Mouse (Mus musculus) ZHBTc4 (cell line): Measurements from ENCODE around the gene Zmym1.
A peak's percentile ranks its signal among the peaks of the same experiment; 100 is the strongest.
"Not testable (repeated sequence)": the region's sequence is repeated elsewhere in the genome, so short reads cannot be mapped to it uniquely, and the experiment has no call there.

ENCODE experiments used
- DNase-seq: peaks from one replicate; pipeline ENCODE4 v3.0.0-alpha.2; 2011; ENCODE audit warnings: low read depth, low spot score

The Zmym1 gene

DNA sequence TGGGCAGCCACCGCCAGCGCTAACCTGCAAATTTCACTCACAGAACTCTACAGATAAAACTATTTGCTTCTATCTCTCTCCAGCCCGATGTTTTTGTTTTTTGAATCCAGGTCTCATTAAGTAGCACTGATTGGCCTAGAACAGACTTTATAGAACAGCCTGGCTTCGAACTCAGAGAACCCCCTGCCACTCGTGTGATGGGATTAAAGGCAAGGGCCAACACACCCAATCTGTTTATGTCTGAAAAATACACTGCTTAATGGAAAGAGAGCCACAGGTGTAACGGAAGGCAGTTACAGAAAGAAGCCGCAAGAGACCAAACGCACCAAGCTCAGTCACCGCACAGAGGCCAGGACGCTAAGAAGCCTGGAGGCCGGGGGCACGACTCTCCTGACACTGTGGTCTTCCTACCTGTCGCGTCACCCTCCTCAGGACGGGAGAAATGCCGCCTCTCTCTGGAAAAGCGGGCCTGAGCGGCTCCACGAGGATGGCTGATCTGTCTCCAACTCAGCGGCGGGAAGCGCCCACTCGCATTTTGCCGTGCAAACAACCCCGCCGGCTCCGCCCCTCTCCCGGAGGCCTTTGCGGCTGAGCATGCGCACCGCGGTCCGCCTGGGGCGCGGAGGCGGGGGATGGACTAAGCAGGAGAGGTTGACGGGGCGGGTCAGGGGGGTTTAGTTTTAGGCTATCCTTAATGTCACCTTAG is at the start of gene Zmym1:
Zmym1 (minus strand) TSS at position 568 of the 706 bp plus-strand sequence.
- peak; percentile 95 for DNase-seq

DNA sequence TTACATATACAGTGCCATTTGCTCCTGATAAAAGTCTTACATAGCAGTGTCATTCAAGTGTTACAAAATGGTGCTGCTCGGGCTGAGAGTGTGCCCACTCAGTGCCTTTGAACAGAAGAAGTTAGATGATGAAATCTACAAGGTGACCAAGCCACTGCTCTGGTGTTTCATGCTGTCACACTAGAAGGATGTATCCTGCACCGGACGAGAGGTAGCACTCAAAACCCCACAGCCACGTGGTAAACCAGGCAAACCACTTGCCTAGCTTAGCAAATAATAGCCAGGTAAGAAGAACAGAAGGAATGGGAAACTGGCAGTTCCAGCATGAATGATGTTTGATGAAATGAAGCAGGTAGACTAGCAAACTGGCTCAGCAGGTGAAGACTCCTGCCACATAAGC is 49.6 kb upstream of the Zmym1 start:
- no peak for DNase-seq

DNA sequence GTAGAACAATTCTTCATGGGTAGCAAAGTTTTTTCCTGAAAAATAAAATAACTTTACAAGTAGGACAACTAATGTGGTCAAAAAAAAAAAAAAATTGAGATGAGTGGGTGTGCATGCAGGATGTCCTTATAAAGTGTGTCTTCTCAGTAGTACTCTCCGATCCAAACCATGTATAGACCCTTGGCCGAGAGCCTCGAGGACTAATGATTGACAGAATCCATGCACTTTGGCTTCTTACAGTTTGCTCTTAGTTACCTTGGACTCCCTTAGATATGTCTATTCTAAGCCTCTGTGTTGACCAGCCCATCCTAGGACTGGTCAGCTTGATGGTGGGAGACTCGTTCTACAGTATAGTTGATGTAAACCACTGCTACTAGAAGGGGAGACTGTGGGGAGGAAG is 46.6 kb upstream of the Zmym1 start:
- no peak for DNase-seq

DNA sequence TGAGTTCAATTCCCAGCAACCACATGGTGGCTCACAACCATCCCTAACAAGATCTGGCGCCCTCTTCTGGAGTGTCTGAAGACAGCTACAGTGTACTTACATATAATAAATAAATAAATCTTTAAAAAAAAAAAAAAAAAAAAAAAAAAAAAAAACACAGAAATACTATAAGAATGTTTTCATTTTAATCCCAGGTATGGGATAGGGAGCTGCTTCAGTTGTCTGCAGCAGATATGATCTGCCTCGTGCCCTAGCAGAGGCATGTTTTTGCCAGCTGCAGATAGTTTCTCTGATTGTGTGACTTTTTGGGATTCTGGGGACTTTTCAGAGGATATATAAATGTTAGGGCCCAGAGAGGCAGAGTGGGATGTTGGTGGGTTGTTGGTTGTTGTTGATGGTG is 38.6 kb upstream of the Zmym1 start:
- not testable (repeated sequence) for DNase-seq

DNA sequence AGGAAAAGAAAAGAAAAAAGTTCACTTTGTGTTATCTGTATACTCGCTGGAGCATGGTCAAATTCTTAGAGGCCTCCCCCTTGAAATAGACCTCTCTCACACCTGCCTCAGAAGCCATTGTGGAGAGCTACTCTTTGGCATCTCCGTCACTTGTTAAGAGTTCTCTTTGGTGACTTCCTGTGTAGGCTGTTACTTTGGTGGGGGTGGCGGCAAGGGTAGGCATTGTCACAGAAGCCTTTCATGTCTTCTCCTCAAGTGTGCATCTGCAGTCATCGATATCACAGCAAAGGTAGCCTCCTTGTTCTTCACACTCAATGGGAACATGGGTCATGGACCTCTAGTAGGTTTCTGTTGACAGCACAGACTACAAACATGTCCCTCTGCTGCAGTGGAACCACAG is 34.1 kb upstream of the Zmym1 start:
- no peak for DNase-seq

DNA sequence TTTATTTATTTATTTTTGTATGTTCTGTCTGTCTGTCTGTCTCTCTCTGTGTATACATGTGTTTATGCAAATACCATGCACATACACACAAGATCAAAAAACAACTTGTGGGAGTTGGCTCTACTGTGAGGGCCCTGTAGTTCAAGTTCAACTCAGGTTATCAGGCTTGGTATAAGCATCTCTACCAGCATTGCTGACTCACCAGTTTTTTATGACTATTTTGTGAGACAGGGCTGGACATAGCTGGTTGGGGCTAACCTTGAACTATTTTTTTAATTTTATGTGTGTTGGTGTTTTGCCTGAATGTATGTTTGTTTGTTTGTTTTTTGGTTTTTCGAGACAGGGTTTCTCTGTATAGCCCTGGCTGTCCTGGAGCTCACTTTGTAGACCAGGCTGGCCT is 30.2 kb upstream of the Zmym1 start:
- no peak for DNase-seq

DNA sequence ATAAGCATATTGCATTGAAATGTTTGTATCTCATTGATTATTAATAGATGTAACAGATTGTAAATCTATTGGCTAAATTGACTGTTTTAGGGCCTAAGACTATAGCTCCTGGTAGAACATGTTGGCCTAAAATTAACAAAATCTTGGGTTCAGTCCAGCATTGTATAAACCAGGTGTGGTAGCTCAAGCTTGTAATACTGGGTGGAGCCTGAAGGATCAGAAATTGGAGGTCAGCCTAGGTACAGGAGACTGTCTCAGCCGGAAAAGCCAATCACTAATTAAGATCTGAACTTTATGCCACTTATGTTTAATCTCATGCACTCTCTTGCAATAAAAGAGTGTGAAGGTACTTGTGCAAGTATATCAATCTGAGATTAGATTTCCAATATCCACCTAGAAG is 24.8 kb upstream of the Zmym1 start:
- no peak for DNase-seq

DNA sequence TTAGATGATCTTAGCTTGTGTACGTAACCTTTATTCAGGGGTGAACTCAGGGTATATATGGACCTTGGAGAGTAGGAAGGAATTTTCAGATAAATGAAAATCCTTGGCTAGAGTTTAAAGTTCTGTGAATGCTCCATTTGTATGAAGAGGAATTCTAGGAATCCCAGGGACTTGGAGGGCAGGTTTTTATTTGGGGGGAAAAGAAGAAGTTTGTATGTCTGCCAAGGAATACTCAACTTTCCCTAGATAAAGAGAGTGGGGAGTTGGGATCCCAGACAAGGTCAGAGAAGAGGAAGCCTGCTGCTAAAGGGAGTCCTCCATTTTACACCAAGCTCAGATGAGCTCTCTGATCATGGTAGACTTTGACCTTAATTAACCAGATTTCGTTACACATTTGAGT is 22.2 kb upstream of the Zmym1 start:
- DNase-seq, result no peak

DNA sequence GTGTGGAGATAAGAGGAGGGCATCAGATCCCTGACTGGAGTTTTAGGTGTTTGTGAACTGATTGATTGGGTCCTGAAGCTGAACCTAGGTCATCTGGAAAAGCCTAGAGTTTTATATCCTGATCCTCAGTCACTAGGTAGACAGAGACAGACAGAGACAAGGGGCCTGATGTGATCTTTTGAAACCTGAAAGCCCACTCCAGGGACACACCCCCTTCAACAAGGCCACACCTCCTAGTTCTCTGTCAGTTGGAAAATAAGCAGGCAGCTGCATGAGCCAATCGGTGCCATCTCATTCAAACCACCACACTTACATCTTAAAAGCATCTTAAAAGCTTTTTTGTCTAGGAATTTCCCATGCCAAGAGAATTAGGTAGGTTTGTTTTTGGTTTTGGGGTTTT is 19.9 kb upstream of the Zmym1 start:
- peak; percentile 50 for DNase-seq

DNA sequence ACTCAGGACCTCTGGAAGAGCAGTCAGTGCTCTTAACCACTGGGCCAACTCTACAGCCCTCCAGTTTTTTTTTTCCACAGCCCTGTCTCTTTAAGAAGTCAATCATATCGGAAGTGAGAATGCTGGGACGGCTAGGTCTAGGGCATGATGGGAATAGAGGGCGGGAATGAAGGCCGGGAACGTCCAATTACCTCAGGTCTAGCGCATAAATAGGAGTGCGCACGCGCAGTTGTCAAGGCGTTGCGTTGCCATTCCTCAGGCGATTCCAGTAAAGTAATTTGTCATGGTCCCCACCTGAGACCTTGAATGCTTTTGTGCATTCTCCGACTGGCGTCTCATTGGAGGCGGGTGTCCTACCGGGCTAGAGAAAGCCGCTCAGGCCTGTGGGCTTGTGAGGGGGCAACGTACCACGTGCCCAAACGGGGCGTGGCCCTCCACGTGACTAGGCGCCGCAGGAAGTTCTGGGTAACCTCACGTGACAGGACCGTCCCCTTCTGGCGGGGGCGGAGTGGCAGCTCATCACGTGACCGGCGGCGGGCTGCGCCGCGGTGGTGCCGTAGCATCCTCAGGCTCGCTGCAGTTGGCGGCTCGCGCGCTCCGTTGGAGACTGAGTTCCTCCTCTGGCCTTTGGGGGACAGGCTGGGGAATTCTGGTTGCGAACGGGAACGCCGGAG is 16.1 kb upstream of the Zmym1 start, which contains the start of gene Zmym6:
Zmym6 (plus strand) TSS at position 509 of the 674 bp plus-strand sequence.
- DNase-seq, result peak; percentile 99

DNA sequence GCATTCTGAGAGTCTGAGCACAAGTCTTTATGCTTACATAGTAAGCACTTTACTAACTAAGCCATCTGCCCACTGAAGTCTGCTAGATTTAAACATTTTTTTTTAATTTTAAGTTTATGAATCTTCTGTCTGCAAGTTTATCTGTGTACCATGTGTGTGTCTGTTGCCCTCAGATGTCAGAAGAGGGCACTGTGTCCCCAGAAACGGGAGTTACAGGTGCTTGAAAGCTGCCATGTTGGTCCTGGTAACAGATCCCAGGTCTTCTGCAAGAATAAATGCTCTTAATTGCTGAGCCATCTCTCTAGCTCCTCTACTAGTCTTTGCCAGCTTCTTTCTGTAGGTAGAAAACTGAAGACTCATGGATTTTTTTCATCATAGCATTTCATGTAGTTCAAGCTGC is 14.0 kb upstream of the Zmym1 start:
- peak; percentile 62 for DNase-seq

DNA sequence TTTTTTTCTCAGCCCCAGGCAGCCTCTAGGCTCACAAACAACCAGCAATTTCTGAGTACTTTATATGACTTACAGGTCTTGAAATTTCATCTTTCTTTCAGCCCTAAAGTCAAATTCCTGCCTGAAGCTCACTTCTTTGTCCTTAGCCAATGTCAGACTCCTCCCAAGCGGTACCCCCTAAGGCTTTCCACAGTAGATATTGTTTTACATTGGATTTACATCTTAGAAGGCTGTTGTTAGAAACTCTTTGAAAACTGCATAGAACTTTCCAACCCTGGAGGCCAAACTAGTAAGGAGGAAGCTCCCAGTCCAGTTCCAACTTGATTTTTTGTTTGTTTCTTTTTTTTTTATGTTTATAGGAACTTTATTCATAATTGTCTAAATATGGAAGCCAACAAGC is 3.1 kb upstream of the Zmym1 start:
- DNase-seq, result peak; percentile 69

DNA sequence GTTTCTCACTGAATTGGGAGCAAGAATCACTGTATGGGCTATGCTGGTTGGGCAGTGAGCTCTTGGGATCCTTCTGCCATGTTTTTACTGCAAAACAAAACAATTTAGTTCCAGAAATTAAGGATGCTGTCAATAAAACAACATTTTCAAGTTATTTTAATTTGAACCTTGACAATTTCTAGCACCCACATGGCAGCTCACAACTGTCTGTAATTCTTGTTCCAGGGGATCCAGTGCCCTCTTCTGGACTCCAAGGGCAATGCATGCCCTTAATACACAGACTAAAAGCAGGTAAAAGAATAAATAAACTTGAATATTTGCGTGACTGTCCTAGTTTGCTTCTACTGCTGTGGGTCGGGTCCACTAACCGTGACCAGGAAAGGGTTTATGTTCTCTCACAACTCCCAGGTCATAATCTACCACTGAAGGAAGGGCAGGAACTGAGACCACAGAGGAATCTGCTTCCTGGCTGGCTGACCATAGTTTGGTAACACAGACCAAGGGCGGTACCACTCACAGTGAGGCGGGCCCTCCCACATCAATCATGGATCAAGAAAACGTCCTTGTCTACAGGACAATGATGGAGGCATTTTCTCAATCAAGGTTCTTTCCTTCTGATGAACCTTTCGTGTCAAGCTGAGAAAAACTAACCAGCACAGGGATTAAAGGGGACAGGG is 6.3 kb downstream of the Zmym1 start:
- peak; percentile 64 for DNase-seq

DNA sequence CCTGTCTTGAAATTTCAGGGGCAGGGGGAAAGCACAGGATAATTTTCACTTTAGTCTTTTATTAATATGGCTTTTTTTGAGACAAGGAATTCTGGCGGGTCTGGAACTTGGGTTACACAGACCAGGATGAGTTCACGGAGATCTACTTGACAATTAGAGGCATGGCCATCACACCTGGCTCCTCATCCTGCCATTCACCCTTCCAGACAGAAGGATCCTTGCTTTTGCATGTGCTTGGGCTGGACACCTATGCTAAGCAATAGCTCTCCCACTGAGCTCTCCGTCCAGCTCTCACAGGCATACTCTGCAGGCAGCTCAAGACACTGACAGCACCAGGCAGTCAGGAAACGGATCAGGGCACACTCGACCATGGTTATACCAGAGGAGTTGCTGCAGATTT is 7.9 kb downstream of the Zmym1 start:
- no peak for DNase-seq

DNA sequence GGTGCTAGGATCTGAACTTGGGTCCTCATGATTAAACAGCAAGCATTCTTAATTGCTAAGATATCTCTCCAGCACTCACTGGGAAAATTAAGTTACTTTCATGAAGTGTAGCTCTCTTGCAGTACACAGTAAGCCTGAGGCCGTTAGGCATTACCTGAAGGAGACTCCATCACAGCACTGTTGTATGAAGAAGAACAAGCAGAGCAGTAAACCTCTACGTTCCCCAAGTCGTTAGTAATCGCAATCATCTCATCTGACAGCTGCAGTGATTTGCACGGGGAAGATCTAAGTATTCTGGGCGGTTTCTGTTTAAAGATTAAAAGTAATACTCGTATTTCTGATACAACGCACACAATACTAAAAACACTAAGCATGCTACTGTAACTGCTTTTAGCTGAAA is 9.8 kb downstream of the Zmym1 start:
- DNase-seq, result no peak

DNA sequence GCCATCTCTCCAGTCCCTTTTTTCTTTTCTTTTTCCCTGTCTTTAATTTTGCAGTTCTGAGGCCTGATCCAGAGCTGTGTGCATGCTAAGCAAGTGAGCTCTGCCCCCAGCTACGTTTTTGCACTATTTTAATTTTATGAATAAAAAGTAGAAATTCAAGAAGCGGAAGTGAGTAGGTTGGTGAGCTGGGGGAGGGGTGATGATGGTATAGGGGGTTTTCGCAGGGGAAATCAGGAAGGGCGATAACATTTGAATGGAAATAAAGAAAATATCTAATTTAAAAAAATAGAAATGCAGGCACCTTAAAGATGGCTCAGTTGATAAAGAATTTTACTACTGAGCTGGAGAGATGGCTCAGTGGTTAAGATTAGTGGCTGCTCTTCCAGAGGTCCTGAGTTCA is 17.4 kb downstream of the Zmym1 start:
- DNase-seq, result no peak

DNA sequence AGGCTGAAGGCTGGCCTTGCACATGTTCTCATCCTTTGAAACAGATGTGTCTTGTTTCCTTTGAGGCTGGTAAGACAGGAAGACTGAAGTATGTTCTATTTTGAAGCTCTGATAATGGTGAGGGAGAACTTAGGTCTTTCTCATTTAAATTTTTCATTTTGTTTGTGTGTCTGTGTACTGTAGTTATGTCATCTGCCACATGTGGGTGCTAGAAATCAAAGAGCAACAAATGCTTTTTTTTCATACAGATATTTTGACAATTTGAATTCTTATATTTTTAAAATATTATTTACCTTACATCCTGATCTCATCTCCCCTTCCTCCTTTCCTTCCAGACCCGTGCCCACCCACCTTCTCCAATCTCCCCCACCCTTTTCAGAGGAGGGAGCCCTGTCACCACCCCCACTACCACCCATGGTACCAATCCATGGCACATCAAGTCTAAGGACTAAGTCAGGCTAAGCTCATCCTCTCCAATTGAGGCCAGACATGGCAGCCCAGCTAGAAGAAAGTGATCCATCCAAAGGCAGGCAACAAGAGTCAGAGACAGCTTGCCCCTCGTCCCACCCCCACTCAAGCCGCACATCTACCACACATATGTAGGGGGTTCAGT is 21.0 kb downstream of the Zmym1 start:
- no peak for DNase-seq

DNA sequence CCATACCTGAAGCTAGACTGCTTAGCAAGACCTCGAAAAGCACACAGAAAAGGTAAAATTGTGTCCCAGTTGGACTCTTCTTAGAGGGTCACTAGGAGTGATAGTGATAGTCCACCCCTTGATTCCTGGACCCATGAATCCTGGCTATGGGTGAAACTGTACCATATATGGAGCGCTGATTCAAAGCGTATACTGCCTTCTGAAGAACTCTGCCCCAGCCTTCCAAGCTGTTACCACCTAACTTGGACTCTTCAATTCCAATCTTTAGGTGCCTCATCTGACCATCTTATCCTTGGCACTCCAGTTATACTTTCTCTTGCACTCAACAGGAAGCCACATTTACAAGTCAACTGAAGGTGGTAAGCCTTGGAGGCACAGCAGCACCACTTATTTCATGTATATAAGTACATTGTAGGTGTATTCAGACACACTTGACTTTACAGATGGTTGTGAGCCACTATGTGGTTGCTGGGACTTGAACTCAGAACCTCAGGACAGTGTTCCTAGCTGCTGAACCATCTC is 22.1 kb downstream of the Zmym1 start:
- no peak for DNase-seq

DNA sequence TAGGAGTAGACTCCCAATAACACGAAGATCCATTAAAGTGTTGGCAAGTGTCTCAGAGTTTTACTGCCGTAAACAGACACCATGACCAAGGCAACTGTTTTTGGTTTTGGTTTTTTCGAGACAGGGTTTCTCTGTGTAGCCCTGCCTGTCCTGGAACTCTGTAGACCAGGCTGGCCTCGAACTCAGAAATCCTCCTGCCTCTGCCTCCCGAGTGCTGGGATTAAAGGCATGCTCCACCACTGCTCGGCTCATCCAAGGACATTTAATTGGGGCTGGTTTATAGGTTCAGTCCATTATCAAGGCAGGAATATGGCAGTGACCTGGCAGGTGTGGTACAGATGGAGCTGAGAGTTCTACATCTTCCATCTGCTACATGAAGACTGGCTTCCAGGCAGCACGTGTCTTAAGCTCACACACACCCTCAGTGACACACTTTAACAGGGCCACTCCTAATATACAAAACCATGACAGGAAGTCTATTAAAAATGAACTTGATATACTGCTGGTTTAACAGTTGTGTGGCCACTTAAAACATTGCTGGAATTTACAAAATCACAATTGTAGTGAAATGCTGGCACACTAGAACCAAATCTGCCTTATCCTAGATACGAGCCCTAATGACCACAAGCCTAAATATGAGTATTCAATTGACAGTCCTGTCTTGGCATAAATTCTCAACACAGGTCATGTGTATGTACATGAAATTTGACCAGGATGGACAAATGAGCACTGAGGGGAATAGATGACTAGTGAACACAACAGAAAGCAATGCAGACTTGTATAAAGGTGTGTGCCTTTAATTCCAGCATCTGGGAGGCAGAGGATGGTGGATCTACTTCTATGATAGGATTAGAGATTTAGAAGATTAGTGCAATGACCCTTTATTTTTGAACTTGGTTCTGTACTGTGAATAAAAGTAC is 22.8 kb downstream of the Zmym1 start:
- peak; percentile 51 for DNase-seq

DNA sequence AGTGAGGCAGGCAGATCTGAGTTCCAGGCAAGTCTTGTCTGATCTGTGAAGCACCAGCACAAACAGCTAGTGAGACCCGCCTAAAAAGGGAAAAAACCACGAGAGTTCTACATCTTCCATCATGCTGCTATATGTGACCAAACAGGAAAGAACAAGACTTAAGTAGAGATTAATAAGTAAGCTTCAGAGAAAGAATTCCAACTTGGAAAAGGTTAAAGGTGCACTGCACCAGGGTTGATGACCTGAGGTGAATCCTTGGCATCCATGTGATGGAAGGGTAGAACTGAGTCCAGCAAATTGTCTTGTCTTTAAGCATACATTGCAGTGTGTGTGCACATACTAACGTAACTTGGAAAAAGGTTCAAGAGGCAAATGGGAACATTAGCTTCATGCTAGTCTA is 23.8 kb downstream of the Zmym1 start:
- DNase-seq, result no peak
